Mouse (Mus musculus) midbrain, embryonic 16.5 days (tissue): Measurements from ENCODE around the gene Olfr419. TPM values are rescaled to one million over a fixed set of nuclear protein-coding genes. Genes with fewer than 3 reads are reported as not detected.

Source experiments
- ATAC-seq: fragments of 200-750 bp; cut with Nextera tagmentation; 2 replicates; pipeline ENCODE4 v1.8.0; 2017; ENCODE audit warnings: moderate TSS enrichment
- H3K27ac ChIP-seq: fragments of 300-500 bp; sonication (generic); 2 replicates; pipeline ENCODE4 v1.5.1; 2014; ENCODE audit warnings: mild to moderate bottlenecking, low read length, mixed read lengths
- H3K27me3 ChIP-seq: fragments of 300-500 bp; sonication (generic); 2 replicates; pipeline ENCODE4 v1.6.1; 2014; ENCODE audit warnings: low read depth, low read length, mixed read lengths; ENCODE audit not compliant: control insufficient read depth, insufficient read depth
- H3K36me3 ChIP-seq: fragments of 300-500 bp; sonication (generic); 2 replicates; pipeline ENCODE4 v1.6.1; 2014; ENCODE audit warnings: mild to moderate bottlenecking, low read length, moderate library complexity, mixed read lengths; ENCODE audit not compliant: control insufficient read depth, insufficient read depth
- H3K4me1 ChIP-seq: fragments of 300-500 bp; sonication (generic); 2 replicates; pipeline ENCODE4 v1.6.1; 2014; ENCODE audit warnings: mild to moderate bottlenecking, low read length, mixed read lengths; ENCODE audit not compliant: control insufficient read depth, insufficient read depth
- H3K4me2 ChIP-seq: fragments of 300-500 bp; sonication (generic); 2 replicates; pipeline ENCODE4 v1.6.1; 2014; ENCODE audit warnings: mild to moderate bottlenecking, low read length, mixed read lengths
- H3K4me3 ChIP-seq: fragments of 300-500 bp; sonication (generic); 2 replicates; pipeline ENCODE4 v1.5.1; 2014; ENCODE audit warnings: low read depth, mild to moderate bottlenecking, low read length, moderate library complexity, mixed read lengths
- H3K9ac ChIP-seq: fragments of 300-500 bp; sonication (generic); 2 replicates; pipeline ENCODE4 v1.6.1; 2014; ENCODE audit warnings: low read depth, low read length, mixed read lengths
- H3K9me3 ChIP-seq: fragments of 300-500 bp; sonication (generic); replicated peaks from 2 replicates; pipeline ENCODE4 v1.6.1; 2014; ENCODE audit warnings: mild to moderate bottlenecking, low read length, mixed read lengths; ENCODE audit not compliant: control insufficient read depth, poor library complexity, severe bottlenecking
- WGBS: fragments of 180-500 bp; shearing (Covaris S2); extraction: QIAGEN DNeasy Blood & Tissue Kit; methylation state at CpG from one replicate; pipeline ENCODE4 v1.1.7; 2014; 5-methylcytosine and 5-hydroxymethylcytosine counted together
- polyA plus RNA-seq: library from polyadenylated mRNA; unstranded; fragments of >200 nt; fragmentation: Nextera tagmentation; extraction: Ambion mirVana; gene quantifications from 2 replicates; pipeline ENCODE4 v1.2.1, GENCODE M21; 2015

Gene Olfr419
- polyA plus RNA-seq, 1 experiment from 2014 or later, result not detected

GRCm38 (mm10) chr1:174216528-174217204, 35.2 kb downstream of the Olfr419 start:
- no peak overlapping the region for H3K27ac ChIP-seq
- no peaks in the 10 kb centered on the region for H3K4me1 ChIP-seq
- H3K9me3 ChIP-seq, result no peaks in the 10 kb centered on the region
- 89% methylated on average over 8 of the region's 8 CpGs for WGBS
- no peak for ATAC-seq
- H3K9ac ChIP-seq, result no peak overlapping the region
- H3K27me3 ChIP-seq, result no peaks in the 10 kb centered on the region
- H3K36me3 ChIP-seq, result no peaks in the 10 kb centered on the region
- no peak overlapping the region for H3K4me2 ChIP-seq
- no peak overlapping the region for H3K4me3 ChIP-seq

DNA sequence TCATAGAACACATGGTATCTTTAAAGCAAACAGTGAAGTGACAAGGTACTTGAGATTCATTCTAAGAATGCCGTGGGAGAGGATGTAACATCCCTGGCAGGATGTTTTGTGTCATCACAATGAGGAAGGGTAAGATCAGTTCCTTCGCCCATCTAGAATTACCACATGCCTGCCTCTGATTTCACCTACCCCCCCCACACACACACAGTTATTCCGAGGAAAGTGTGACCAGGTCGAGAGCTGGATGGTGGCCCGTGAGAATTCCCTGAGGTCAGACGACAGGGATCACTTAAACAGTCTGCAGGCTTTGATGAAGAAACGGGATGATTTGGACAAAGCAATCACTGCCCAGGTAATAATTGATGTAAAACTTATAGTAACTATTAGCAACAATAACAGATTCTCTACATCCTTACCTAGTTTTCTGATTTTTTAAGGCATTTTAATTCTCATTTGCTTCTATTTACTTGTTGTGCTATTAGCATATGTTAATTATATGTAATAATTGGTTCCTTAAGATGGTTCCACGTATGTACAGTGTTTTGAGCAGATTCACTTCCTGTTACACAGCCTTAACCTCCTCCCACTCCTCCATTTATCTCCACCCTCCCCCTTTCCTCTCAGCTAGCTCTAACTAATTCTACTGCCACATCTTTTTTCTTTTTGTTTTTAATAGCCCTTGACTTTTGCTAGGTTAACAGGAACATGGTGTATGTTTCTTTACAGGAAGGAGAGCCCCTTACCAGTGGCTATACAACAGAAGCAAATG, 36.4 kb downstream of the Olfr419 start:
- Histone ChIP-seq H3K27ac (no peak overlapping the region), H3K9me3 (no peaks in the 10 kb centered on the region), H3K4me3 (no peak overlapping the region), H3K9ac (no peak overlapping the region), H3K4me2 (no peak overlapping the region), H3K27me3 (no peaks in the 10 kb centered on the region), H3K4me1 (no peaks in the 10 kb centered on the region), H3K36me3 (no peaks in the 10 kb centered on the region)
- ATAC-seq, result no peak
- 81% methylated on average over 8 of the region's 8 CpGs for WGBS

DNA sequence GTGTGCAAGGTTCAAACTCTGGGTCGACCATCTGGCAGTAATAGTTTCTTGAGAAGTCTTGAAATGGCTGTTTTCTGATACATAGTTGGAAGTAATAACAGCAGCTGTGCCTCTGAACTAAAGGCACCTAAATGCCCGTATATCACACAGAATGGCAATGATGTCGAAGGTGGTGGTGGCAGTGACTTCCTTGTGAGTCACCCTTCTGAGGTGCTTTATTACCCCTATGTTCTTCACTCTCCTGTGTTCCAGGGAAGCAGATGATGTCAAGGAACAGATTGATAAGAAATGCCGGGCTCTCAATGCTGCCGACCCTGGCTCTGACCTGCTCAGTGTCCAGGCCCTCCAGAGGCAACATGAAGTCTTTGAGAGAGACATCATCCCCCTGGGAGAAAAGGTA, 39.6 kb downstream of the Olfr419 start:
- H3K9ac ChIP-seq, result no peak overlapping the region
- H3K36me3 ChIP-seq, result no peaks in the 10 kb centered on the region
- no peaks in the 10 kb centered on the region for H3K27me3 ChIP-seq
- WGBS, result 88% methylated on average over 5 of the region's 5 CpGs
- no peak overlapping the region for H3K4me3 ChIP-seq
- no peak overlapping the region for H3K27ac ChIP-seq
- no peak overlapping the region for H3K4me2 ChIP-seq
- no peak for ATAC-seq
- H3K9me3 ChIP-seq, result no peaks in the 10 kb centered on the region
- no peaks in the 10 kb centered on the region for H3K4me1 ChIP-seq

GRCm38 (mm10) chr1:174204699-174205098, 47.2 kb downstream of the Olfr419 start:
- no peak overlapping the region for H3K9ac ChIP-seq
- no peak overlapping the region for H3K27ac ChIP-seq
- no peaks in the 10 kb centered on the region for H3K9me3 ChIP-seq
- 83% methylated on average over 7 of the region's 7 CpGs for WGBS
- H3K4me2 ChIP-seq, result no peak overlapping the region
- H3K4me1 ChIP-seq, result no peaks in the 10 kb centered on the region
- ATAC-seq, result no peak
- no peak overlapping the region for H3K4me3 ChIP-seq
- H3K27me3 ChIP-seq, result no peaks in the 10 kb centered on the region
- H3K36me3 ChIP-seq, result no peaks in the 10 kb centered on the region

Other genes with a start within 250 kb of the Olfr419 start
- not detected in 2 replicates for gene Ifi205, start 220.3 kb downstream of the Olfr419 start, polyA plus RNA-seq
- gene Olfr433, start 211.4 kb downstream of the Olfr419 start, polyA plus RNA-seq, result not detected in 2 replicates
- gene Olfr432, start 202.9 kb downstream of the Olfr419 start, polyA plus RNA-seq, result not detected in 2 replicates
- not detected in 2 replicates for gene Olfr430, start 185.5 kb downstream of the Olfr419 start, polyA plus RNA-seq
- not detected in 2 replicates for gene Olfr429, start 167.7 kb downstream of the Olfr419 start, polyA plus RNA-seq
- gene Olfr427, start 155.2 kb downstream of the Olfr419 start, polyA plus RNA-seq, result not detected in 2 replicates
- gene Olfr231, start 130.9 kb downstream of the Olfr419 start, polyA plus RNA-seq, result not detected in 2 replicates
- not detected in 2 replicates for gene Olfr424, start 120.5 kb downstream of the Olfr419 start, polyA plus RNA-seq
- gene Olfr420, start 96.4 kb downstream of the Olfr419 start, polyA plus RNA-seq, result not detected in 2 replicates
- 0.06 and 0.16 TPM in 2 replicates for gene Spta1, start 79.3 kb downstream of the Olfr419 start, polyA plus RNA-seq
- not detected in 2 replicates for gene Mptx1, start 78.5 kb upstream of the Olfr419 start, polyA plus RNA-seq
- gene Olfr417, start 113.1 kb upstream of the Olfr419 start, polyA plus RNA-seq, result not detected in 2 replicates
- not detected in 2 replicates for gene Olfr248, start 139.0 kb upstream of the Olfr419 start, polyA plus RNA-seq
- not detected in 2 replicates for gene Olfr414, start 172.0 kb upstream of the Olfr419 start, polyA plus RNA-seq
- gene Olfr220, start 190.0 kb upstream of the Olfr419 start, polyA plus RNA-seq, result not detected in 2 replicates
- 7.6 and 8.8 TPM in 2 replicates for gene Fmn2, start 249.8 kb upstream of the Olfr419 start, polyA plus RNA-seq